Mouse (Mus musculus): ENCODE measurements around the gene Zfp296.

DNA sequence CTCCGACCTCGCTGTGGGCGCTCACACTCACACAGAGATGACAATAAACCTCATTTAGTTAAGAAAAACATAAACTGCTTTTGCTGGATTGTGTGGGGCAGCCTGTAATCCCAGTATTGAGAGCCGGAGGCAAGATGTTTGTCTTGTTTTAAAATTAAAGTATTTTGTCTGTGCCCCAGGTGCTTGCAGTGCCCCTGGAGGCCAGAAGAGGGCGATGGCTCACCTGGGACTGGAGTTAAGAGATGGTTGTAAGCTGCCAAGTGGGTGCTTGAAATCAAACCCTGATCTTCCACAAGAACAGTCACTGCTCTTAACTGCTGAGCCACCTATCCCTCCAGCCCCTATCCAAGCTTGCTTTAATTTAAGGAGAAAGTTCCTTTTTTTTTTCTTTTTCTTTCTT lies 33.9 kb downstream of the Zfp296 start:
- TF ChIP-seq CTCF (IDR thresholded peaks at IDR 0.05; ENCODE audit: low read depth, low read length): peak; percentile 25; the same call in 1 of the 2 replicates
- TF ChIP-seq POLR2A (IDR thresholded peaks at IDR 0.05; ENCODE audit: extremely low read depth, insufficient read depth, low read length): no peak

All from liver, adult 2 months (tissue).